Mouse (Mus musculus) ES-E14 (cell line): Measurements from ENCODE around the gene Spsb4. TPM values are rescaled to one million over a fixed set of nuclear protein-coding genes. Genes with fewer than 3 reads are reported as not detected.

Experiments used
- DNase-seq: peaks from one replicate; pipeline ENCODE4 v3.0.0-alpha.2; 2013; ENCODE audit warnings: low read depth, low spot score
- H3K27ac ChIP-seq: 2 replicates; pipeline ENCODE4 v1.5.1; 2012; ENCODE audit warnings: low read depth, mild to moderate bottlenecking, low read length, moderate library complexity, mixed read lengths; ENCODE audit not compliant: poor library complexity, insufficient read depth, severe bottlenecking
- H3K36me3 ChIP-seq: 2 replicates; pipeline ENCODE4 v1.6.1; 2012; ENCODE audit warnings: mild to moderate bottlenecking, low read length, moderate library complexity, mixed read lengths; ENCODE audit not compliant: control insufficient read depth, poor library complexity, insufficient read depth, severe bottlenecking
- H3K4me1 ChIP-seq, 2 experiments: fragments of 150-350 bp in 1 of 2; sonication (generic) in 1 of 2; 2 replicates each; pipeline ENCODE4 v1.6.1; 2012; ENCODE audit warnings: low read length in 2 of 2, mild to moderate bottlenecking in 1 of 2, mixed read lengths in 1 of 2; ENCODE audit not compliant: control insufficient read depth in 2 of 2, insufficient read depth in 2 of 2, poor library complexity in 1 of 2
- H3K4me3 ChIP-seq, 2 experiments: fragments of 150-350 bp in 1 of 2; sonication (generic) in 1 of 2; 2 replicates each; pipeline ENCODE4 v1.5.1; 2012; ENCODE audit warnings: low read length in 2 of 2, low read depth in 1 of 2, mild to moderate bottlenecking in 1 of 2, mixed read lengths in 1 of 2; ENCODE audit not compliant: insufficient read depth in 1 of 2, poor library complexity in 1 of 2, severe bottlenecking in 1 of 2
- H3K9ac ChIP-seq: 2 replicates; pipeline ENCODE4 v1.6.1; 2012; ENCODE audit warnings: low read depth, mild to moderate bottlenecking, low read length, mixed read lengths; ENCODE audit not compliant: poor library complexity, insufficient read depth, severe bottlenecking
- H3K9me3 ChIP-seq: fragments of 150-350 bp; sonication (generic); 2 replicates; pipeline ENCODE4 v1.6.1; 2012; ENCODE audit warnings: low read depth, mild to moderate bottlenecking, low read length; ENCODE audit not compliant: control insufficient read depth, insufficient read depth
- CHD2 ChIP-seq: IDR thresholded peaks from 2 replicates; pipeline ENCODE4 v1.6.1; 2014; ENCODE audit warnings: mild to moderate bottlenecking, low read depth, low read length, inconsistent platforms
- HCFC1 ChIP-seq: IDR thresholded peaks from 2 replicates; pipeline ENCODE4 v1.6.1; 2012; ENCODE audit warnings: low read length, inconsistent platforms, borderline replicate concordance; ENCODE audit not compliant: insufficient read depth
- MAFK ChIP-seq: IDR thresholded peaks from 2 replicates; pipeline ENCODE4 v1.6.1; 2014; ENCODE audit warnings: mild to moderate bottlenecking, low read depth, low read length, inconsistent platforms; ENCODE audit not compliant: insufficient read depth
- ZC3H11A ChIP-seq: IDR thresholded peaks from 2 replicates; pipeline ENCODE4 v1.6.1; 2012; ENCODE audit warnings: low read depth, mild to moderate bottlenecking, inconsistent platforms, low read length, borderline replicate concordance
- ZNF384 ChIP-seq: IDR thresholded peaks from 2 replicates; pipeline ENCODE4 v1.6.1; 2012; ENCODE audit warnings: low read depth, low read length, inconsistent platforms
- in situ Hi-C, 2 experiments: fragments of 600-800 bp; cut with MboI; formaldehyde crosslinking; loops; one replicate each; pipeline ENCODE4 v1.15.1; 2025; ENCODE audit warnings: low sequenced_read_pairs in 2 of 2, inconsistent platforms in 1 of 2; ENCODE audit not compliant: unreplicated experiment in 2 of 2
- total RNA-seq: library from RNA; depleted of rRNA; stranded (reverse); fragments of 300-350 nt; gene quantifications from 2 replicates; pipeline ENCODE4 v1.2.3, GENCODE M21; 2012

Spsb4 gene
- total RNA-seq, 1 experiment: 1.6 TPM

DNA sequence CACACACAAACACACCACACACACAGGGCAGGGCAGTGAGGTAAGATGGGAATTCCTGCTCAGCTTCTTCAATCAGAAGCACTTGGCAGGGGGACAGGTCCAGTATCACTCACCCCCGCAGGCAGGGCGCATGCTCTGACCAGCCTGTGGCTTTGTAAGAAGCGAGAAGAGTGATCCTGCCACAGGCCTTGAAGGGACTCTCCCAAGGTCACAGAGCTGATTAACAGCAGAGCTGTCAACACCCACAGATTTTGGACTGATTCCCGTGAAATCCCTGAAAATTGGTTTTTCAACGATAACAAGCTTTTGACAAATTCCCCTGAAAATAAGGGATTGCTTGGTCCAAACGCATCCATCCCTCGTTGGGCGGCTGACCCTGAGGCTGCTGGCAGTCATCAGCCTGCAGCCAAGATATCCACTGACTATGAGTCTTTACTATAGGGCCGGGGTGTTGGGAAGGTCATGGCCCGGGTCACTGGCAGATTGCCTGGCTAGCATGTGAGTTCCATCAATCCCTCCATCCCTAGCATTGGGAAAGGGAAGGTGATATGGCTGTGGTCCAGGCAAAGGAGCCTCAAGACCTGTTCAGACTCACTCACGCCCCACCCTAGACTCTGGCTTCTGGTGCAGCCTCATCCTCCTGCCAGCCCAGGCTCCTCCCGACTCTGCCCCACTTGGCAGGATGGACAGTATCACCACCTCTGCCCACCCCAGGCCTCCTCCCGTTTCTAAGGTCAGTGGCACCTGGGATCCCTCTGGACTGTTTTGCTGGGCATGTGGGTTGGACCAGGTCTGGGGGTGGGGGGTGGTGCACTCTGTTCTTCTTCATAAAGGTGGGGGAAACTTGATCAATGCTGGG lies 41.1 kb downstream of the Spsb4 start:
- Histone ChIP-seq H3K9ac (no peak overlapping the region), H3K4me3 (no peak overlapping the region), H3K36me3 (no peaks in the 10 kb centered on the region), H3K9me3 (no peaks in the 10 kb centered on the region), H3K27ac (no peak overlapping the region), H3K4me1 (no peaks in the 10 kb centered on the region; a peak in 1 of 4 replicates)
- no peak for DNase-seq
- in situ Hi-C loops: no loop called here
- TF ChIP-seq CHD2 (no peak), MAFK (no peak), HCFC1 (no peak), ZC3H11A (no peak), ZNF384 (no peak)

DNA sequence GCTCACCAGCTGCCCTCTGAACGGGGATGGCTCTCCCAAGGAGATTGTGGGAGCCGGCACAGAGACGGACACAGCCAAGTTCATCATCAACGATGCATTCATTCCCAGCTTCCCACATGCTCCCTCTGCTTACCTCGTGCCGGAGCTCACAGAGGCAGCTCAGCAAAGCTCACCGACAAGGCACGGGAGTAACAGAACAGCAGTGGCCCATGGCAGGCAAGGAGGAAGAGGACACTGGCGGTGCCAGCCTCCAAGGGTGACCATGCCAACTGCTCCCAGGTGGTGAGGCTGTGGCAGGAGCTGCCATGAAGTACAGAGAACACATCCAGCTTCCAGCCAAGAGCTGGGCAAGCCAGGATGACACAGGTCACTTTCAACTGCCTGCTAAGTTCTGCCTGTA lies 45.6 kb downstream of the Spsb4 start:
- TF ChIP-seq HCFC1 (no peak), CHD2 (no peak), ZNF384 (no peak), ZC3H11A (no peak), MAFK (no peak)
- Histone ChIP-seq H3K9ac (no peak overlapping the region), H3K4me3 (no peak overlapping the region), H3K4me1 (no peaks in the 10 kb centered on the region; a peak in 1 of 4 replicates), H3K36me3 (no peaks in the 10 kb centered on the region), H3K9me3 (no peaks in the 10 kb centered on the region), H3K27ac (no peak overlapping the region)
- in situ Hi-C loops: no loop called here
- DNase-seq: no peak

DNA sequence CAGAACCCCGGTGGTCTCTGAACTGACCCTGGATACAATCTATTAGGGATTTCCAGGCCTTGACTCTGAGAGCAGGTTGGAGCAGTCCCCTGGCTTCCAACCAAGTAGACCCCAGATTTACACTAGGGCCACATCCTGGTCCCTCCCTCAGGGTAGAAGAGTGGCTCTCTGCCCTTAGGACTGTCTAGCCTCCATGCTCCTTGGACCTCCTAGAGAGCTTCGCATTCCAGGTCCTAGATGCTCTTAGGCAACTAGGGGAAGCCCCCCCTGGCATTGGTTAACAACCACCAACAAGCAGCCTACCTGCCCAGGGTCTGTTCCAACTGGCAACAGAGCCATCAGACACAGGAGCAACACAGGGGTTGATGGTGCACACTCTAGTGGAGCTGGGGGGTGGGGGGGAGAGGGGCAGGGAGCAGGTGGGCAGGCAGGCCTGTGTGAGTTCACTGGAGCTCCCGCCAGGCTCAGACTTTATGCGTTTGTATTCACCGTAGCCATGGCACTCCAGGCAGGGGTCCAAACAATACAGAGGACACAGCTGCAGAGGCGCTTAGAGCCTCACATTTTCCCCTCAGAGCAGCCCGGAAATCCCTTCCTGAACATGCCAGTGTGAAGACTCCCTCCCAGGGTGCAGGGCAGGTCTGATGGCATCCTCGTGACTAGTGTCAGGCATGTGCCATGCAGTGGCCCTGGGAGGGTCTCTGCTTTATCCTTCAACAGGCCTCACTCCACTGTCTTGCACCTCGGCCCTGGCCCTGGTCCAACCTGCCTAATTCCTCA lies 46.8 kb downstream of the Spsb4 start:
- no peak for DNase-seq
- TF ChIP-seq CHD2 (no peak), ZC3H11A (no peak), MAFK (no peak), ZNF384 (no peak), HCFC1 (no peak)
- no peak overlapping the region for H3K4me3 ChIP-seq
- H3K27ac ChIP-seq: no peak overlapping the region
- in situ Hi-C loops: no loop called here
- no peaks in the 10 kb centered on the region for H3K9me3 ChIP-seq
- H3K4me1 ChIP-seq: no peaks in the 10 kb centered on the region; a peak in 1 of 4 replicates
- H3K36me3 ChIP-seq: no peaks in the 10 kb centered on the region
- no peak overlapping the region for H3K9ac ChIP-seq

DNA sequence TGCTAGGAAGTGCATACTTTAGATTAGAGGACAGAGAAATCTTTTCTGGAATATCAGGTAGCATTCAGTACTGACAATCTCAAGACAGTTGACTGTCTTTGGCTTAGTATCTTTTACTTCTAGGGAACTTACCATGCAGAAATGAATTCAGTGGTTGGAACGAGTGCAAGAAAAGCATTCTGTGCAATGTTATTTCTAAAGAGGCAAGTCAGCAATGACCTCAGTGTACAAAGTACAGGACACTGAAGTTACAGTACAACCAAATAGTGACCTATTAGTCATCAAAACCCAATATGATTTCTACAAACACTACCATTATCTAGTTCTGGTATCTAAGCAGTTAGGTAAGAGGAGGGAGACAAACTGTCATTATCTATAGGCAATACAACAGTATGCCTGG lies 51.1 kb downstream of the Spsb4 start:
- DNase-seq: no peak
- Histone ChIP-seq H3K4me3 (no peak overlapping the region), H3K36me3 (no peaks in the 10 kb centered on the region), H3K9me3 (no peaks in the 10 kb centered on the region), H3K4me1 (peaks cover 0 to 2% of the 10 kb centered on the region in 2 experiments; a peak in 1 of 4 replicates), H3K9ac (no peak overlapping the region), H3K27ac (no peak overlapping the region)
- in situ Hi-C loops: no loop called here
- TF ChIP-seq ZC3H11A: no peak
- no peak for TF ChIP-seq ZNF384
- no peak for TF ChIP-seq HCFC1
- TF ChIP-seq MAFK: no peak
- no peak for TF ChIP-seq CHD2
